Mouse (Mus musculus) layer of hippocampus, adult 11-12 months (tissue): ENCODE results near the gene Odf3b.

Experiments
- DNase-seq: peaks from one replicate; pipeline ENCODE4 v3.0.0; 2022; ENCODE audit warnings: low spot score

Odf3b gene

GRCm38 (mm10) chr15:89378831-89379401 is at the start of gene Odf3b:
Gene Odf3b (minus strand): TSS chr15:89379282.
- no peak for DNase-seq

- DNase-seq = no peak
These were observed 49.2 kb upstream of the Odf3b start for GRCm38 (mm10) chr15:89428136-89428790.

DNA sequence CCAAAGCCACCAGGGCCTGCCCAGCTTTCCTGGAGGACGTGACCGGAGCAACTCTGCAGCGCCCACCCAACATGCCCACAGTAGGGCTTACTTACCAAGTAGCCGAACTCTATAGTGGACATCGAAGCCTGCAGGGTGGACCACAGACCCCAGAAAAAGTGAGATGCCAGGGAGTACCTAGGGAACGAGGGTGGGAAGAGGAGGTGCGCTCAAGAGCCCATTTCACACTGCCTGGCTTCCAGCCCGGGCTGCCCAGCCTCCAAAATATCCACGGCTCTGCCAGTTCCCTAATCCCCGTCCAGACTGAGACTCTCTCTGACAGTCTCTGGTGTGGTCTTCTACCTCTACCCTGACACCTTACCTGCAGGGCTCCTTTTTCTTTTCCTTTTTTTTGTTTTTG is 47.6 kb upstream of the Odf3b start:
- no peak for DNase-seq

DNA sequence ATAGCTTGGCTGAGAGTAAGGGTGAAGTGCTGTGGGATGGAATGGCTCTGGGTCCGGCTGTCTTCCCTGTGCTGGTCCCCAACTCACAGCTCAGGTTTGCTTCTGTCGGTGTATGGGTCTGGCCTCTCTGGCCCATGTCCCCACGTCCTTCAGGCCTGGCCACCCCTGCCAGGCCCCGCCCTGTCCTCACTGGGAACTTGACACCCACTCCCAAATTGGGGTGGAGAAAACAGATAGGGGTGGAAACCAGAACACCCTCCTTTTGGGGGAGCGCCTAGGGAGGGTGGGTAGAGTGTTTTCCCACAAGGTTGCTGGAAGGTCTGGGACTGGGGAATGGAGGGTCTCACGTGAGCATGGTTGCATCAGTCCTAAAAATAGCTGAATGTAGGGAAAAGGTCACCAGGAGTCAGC is 46.6 kb upstream of the Odf3b start, which contains the start of gene Cpt1b:
Cpt1b (minus strand) TSS at position 153 of the 411 bp plus-strand sequence.
- no peak for DNase-seq

GRCm38 (mm10) chr15:89424621-89425020 is 45.5 kb upstream of the Odf3b start:
- no peak for DNase-seq

DNA sequence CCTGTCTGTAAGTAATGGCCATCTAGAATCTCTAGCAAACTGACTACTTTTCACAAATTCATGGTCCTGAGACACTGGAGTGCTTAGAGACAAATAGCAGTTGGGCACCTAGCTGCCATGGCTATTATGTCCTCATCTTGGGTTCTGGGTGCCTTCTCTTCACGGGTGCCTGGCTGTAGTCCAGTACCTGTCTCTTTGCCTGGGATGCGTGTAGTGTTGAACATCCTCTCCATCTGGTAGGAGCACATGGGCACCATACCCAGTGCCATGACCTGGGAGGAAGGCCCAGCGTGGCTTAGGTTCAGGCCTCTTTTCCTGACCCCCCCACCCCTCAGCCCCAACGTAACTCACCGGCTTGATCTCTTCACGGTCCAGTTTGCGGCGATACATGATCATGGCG is 42.9 kb upstream of the Odf3b start:
- no peak for DNase-seq

- no peak for DNase-seq
These were observed 36.2 kb upstream of the Odf3b start for GRCm38 (mm10) chr15:89415282-89415681.

DNA sequence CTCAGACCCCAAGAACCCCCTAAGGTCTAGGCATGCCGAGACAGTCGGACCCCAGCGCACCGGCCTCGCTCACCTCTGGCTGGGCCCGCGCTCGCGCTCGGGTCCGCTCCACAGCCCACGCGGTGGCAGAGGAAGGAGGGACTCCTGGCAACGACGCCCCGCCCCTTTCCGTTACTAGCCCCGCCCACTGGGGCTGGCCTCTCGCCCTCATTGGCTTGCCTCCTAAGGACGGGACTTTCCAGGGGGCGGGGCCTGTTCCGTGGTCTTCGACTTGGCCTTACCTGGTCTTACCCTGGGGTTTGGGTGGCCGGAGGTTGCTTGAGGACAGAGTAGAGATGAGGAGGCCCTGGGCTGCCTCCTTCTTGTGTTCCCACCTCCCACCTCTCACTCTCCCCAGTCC is 31.0 kb upstream of the Odf3b start, which contains the start of gene Syce3:
Syce3 (minus strand) TSS at position 386 of the 400 bp plus-strand sequence.
- no peak for DNase-seq

DNA sequence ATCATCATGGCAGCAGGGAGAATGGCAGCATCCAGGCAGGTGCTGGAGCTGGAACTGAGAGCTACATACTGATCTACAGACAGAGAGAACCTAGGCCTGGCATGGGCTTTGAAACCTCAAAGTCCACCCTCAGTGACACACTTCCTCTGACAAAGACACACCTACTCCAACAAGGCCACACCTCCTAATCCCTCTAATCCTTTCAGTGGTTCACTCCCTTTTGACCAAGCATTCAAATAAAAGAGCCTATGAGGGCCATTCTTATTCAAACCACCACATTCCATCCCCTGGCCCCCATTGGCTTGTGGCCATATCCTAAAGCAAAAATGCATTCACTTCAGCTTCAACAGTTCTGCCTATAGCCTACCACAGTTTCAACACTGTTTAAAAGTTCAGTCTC is 27.6 kb upstream of the Odf3b start:
- no peak for DNase-seq

DNA sequence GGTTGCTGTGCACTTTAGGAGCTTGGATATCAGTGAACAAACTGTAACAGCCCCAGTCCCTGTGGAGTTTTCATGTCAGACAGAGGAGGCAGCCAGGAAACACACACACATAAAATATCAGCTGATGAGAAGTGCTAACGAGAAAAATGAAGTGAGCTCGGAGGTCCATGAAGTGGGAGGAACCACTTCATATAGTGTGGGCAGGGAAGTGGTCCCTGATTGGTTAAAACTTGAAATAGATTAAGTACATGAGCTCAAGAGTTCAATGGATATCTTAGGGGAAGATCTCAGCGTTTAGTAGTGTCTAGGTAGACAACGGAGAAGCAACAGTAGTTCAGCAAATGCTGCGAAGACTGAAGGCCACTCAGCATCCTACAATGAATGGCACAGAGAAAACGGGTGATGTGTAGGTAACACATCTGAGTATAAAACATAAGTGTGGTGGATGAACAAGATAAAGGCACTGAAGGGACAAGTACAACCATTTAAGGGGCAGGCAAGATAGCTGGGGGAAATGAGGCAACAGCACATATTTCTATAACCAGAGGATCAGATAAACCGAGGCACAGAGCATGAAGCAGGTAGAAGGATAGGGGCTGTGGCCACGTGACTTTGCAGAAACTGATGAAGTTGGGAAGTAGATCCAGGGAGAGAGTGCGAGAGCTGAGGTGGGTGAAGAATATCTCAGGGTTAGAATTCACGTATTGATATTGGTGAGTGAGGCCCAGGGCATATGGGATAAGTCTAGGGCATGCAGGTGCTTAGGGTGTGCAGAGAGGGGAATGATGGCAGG is 25.9 kb upstream of the Odf3b start:
- no peak for DNase-seq

- DNase-seq = no peak
These were observed 23.4 kb upstream of the Odf3b start for GRCm38 (mm10) chr15:89402471-89402870.

DNA sequence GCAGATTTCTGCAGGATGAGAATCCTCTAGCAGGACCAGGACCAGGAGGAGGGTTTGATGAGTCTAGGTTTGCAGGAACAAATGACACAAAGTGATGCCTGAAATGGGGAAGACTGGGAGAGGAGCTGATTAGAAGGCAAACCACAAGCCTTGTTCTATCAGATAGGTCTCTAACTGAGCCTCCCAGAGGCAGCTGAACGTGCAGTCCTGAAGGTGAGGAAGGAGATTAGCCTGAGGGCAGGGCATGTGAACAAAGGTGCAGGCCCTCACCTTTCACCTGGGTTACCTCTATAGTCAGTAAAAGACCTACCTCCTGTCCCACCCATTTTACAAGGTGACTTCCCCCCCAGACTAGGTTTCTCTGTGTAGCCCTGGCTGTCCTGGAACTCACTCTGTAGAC is 20.6 kb upstream of the Odf3b start:
- no peak for DNase-seq

GRCm38 (mm10) chr15:89398146-89398545 is 19.1 kb upstream of the Odf3b start:
- no peak for DNase-seq

- DNase-seq = no peak
These were observed 17.8 kb upstream of the Odf3b start for GRCm38 (mm10) chr15:89396883-89397282.

GRCm38 (mm10) chr15:89390081-89390480 is 11.0 kb upstream of the Odf3b start:
- DNase-seq = no peak

- DNase-seq = no peak
These were observed 8.0 kb upstream of the Odf3b start for GRCm38 (mm10) chr15:89387127-89387526.

GRCm38 (mm10) chr15:89384617-89385016 is 5.5 kb upstream of the Odf3b start, which contains the start of gene Klhdc7b:
Gene Klhdc7b (plus strand): TSS chr15:89384917.
- DNase-seq = no peak

DNA sequence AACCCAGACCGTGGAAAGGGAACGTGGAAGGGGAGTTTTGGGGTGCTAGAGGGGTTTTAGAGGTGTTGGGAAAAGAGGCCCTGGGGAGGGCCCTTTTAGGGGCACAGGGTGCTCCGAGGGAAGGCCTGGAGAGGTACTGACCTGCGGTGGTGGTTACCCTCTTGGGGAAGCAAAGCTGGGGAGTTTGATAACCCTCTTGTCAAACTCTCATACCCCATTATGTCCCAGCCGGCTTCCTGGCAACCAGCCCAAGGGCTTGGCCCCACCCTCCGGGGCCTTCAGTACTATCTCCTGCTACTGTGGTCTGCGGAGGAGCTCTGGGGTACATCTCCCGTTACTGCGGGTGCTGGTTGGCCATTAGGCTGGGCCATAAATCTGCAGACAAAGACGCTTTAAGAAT is 347 bp upstream of the Odf3b start:
- DNase-seq = no peak

DNA sequence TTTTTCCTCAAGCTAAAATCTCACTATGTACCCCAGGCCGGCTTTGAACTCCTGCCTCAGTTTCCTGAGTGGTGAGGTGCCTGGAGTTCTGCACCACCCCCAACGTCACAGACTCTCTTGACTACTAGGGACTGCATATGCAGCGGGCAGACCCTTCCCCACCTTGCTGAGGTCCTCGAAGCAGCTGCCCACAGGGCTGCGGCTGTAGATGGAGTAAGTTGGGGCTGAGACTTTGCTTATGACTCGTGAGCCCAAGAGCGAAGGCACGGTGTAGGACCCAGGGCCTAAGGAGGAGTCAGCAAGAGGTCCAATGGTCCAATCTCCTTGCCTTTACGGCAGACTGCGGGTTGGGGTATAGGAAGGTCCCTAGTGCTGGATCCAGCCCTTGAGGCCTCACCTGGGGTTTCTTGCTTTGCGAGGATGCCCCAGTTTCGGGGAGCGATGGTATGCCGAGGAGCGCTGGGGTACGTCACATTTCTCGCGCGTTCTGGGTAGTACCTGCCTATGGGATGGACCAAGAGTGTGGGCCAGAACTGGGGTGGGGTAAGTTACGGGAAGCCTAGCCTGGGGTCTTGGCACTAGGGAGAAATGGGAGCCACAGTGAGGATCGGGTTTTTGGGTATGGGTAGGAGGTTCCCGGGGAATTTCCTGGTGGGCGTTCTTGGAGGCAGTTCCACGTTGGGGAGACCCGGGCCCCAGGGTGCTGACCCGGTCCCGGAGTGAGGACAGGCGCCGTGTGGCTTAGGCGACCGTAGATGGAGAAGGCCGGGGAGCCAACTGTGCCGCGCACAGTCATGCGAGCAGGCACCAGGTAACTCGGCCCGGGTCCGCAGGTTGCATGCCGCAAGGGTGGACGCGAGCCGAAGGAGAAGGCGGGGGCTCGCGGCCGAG is 899 bp downstream of the Odf3b start:
- no peak for DNase-seq

DNA sequence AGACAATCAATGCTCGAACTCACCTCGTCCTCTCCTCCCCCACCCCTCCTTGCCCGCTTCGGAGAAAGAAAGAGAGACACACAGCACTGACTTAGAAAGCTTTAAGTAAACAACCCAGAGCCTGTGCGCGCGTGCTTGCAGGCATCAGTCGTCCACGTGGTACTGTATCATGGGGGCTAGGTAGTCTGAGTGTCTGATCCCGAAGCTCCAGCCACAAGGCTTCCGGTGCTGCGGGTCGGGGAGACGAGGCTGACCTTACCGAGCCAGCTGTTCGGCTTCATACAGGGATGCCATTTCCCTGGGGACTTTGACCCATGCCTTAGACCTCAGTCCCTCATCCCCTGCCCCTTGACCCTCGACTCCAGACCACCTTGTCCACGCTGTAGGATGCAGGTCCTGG is 1.7 kb downstream of the Odf3b start:
- no peak for DNase-seq

- no peak for DNase-seq
These were observed 2.1 kb downstream of the Odf3b start, which contains the start of gene Tymp for GRCm38 (mm10) chr15:89376957-89377356. Gene Tymp (minus strand): TSS chr15:89377039.

- no peak for DNase-seq
These were observed 3.0 kb downstream of the Odf3b start for GRCm38 (mm10) chr15:89376040-89376439.
